Mouse (Mus musculus): ENCODE measurements around the gene Spry1.

The Spry1 gene

DNA sequence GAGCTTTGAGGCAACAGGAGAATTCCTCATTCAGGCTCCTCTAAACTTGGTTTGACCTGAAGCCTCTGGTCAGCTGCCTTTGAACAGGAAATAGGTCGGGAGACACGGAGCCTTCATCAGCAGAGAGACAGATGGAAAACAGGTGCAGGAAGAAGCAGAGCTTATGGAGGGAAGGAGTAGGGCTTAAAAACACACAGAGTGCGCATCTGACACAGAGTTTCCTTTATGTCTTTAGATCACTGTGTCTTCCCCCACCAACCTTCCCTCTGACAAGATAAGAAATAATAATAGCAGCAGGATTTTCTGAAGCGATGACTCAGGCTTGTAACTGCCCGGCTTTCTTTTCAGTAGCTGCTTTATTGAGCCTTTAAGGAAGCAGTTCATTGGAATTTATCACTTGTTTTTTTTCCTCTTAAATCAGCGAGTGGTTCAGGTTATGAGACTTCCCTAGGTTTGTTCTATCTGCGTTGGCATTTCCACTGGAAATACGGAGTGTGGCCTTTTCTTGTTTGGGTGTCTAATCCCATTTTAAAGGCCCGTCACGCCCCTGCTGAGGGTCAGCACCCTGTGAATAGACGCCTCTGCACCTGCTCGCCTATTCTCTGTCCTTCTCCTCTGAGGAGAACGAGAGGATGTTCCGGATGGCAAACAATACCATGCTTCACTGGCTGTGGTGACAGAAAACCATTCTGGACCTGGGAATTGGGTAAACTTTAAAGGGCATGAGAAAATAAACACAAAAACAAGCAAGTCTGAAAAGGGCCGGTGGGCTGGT lies 32.7 kb downstream of the Spry1 start:
- DNase-seq (ENCODE audit: low spot score in 2 of 2), result no peak

DNA sequence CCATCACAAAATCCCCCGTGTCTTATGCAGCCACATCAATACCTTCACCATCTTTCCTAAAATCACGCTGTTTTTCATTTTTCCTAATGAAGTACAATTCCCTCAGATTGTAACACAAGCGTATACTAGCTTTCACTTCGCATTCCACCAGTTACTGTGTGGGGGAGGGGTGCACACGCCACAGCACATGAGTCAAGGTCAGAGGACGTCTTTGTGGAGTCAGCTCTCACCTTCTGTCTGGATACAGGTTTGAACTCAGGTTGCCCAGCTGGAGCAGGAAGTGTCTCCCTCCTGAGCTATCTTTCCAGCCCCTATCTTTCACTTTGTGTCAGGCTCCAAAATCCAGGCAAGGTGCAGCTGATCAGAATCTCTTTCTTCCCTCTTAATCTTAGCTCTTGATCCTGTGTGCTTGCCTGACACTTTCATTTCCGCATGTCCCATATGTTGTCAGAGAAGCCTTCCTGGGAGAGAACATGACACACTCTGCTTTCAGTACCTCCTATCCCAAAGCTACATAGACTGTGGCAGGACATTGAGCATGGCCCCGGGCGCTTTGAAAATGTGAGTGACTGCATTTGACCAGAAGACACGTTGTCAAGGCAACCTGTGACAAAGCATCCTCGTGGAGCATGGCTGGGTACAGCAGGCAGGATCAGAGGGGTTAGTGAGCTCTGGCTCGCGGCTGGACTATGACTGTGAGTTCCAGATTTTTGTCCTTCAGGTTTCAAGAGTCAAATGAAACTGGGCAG lies 33.9 kb downstream of the Spry1 start:
- DNase-seq (ENCODE audit: low spot score in 2 of 2), result no peak

DNA sequence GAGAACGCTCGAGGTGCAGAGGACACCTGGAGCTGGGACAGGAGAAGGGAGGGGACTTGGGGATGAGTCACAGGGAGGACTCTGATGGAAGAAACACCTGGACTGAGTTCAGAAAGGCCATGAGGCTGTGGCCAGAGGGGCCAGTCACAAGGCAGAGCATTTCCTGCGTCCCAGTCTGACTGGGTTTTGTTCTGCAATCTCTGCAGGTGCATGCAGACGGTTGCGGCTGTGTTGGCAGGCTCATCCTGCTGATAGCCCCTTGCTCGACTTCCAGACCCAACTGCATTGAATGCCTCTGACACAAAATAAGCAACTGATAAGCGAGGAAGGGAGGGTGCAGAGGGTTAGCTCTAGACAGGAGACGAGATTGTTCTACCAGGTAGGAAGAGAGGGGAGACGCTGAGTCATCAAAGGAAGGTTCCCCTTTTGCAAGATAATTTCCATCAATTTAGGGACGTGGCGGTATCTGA lies 35.3 kb downstream of the Spry1 start:
- DNase-seq (ENCODE audit: low spot score in 2 of 2), result no peak

DNA sequence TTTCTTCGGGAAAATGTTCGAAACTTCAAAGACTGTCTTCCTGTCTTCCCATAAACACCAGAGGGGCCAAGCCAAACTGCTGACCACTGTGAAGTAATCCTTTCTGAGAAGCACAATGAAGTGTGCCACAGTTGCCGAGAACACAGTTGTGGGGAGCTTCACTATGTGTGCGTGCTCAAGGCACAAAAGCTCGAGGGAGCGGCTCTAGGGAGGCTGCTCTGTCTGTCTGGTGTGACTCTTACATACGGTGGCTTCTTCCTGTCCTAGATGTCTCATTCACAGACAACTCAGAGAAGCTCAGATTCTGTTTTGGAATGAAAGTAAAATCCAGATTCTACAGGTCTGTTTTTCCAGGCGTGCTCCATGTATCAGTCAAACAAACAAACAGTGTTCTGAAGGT lies 36.5 kb downstream of the Spry1 start:
- no peak for DNase-seq (ENCODE audit: low spot score in 2 of 2)

- DNase-seq (ENCODE audit: low spot score in 2 of 2), result no peak
Measured at GRCm38 (mm10) chr3:37686219-37686618, 46.5 kb downstream of the Spry1 start.

DNA sequence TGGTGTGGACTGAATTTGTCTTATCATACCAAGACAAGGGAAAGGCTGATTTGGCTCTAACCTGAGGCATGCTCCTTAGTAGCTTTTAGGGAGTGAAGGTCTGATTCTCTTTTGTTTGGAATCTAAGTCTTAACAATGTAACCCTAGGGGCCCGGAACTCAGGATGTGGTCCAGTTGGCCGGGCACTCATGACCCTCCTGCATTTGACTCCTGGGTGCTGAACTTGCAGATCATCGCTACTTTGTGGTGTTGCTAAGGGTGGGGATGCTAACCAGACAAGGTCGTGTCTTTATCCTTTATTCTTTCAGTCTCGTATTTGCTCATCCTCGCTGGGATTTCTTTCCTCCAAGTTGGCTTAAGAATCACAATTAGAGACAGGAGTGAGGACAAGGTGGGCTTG lies 47.0 kb downstream of the Spry1 start:
- no peak for DNase-seq (ENCODE audit: low spot score in 2 of 2)

DNA sequence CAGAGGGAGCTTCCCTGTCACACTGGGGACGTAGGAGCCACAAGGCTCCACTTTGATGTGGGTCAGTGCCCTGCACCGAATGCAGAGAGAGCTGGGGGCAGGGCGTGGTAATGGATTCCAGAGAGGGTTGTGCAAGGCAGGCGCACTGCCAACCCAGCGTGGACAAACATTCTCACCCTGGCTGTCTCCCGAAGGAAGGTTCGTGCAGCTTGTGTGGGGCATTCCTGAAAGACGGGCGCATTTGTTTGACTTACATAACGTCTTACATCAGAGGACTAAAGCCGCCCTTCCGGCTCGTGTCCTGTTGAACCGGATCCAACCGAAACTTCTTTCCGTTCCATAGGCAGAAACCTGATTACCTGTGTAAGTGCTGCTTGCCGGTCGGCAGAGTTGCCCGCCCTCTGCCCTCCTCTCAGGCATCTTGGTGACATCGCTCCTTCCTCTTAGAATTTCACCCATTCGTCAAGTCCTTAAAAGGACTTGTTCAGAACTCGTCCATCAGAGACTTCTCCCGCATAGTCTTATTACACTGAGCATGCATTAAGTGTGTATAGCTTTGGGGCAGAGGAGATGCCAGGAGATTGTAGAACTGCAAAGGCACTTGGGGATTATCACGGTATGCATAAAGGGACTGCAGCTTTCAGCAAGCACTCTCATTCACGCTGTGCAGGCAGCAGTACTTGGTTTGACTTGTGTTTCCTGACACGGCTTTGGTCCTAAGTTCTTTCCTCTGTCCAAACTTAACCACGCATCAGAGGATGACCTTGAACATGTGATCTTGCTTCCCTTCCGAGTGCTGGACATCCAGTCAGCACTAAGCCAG lies 47.6 kb downstream of the Spry1 start:
- peak in 1 of 2 experiments; percentile 13 for DNase-seq (ENCODE audit: low spot score in 2 of 2)

DNA sequence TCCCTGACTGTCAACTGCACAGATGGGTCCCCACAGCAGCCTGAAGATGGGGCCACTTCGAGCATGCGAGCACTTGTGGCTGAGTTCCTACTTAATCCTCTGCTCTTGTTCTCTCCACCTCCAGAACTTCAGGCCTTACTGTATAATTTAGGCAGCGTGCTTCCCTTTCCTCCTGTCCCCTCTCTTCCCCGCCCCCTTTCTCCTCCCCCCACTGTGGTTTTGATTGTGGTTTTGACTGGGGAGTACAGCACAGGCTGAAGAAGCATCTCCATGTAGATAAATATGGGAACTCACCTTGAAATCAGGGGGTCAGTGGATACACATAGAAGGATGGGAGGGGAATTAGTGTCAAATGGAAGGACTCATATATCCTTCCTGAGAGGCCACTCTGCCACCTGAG lies 53.2 kb downstream of the Spry1 start:
- no peak for DNase-seq (ENCODE audit: low spot score in 2 of 2)

DNA sequence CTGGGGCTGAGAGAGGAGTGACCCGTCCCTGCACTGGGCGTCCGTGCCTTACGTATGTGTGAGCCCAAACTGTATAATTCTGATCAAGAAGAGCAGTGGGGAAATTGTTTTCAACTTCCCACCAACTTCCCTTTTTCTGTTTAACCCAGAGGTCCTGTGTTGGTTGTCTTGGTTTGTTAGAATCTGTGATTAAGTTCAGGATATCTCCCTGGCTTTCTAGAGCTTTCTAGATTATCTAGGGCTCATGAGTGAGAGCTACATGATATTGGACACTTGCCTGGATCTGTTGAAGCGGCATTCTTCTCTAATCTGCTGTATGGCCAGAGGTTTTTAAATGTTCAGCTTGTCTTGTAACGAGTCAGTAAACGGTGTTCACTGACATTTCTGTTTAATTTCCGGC lies 53.8 kb downstream of the Spry1 start:
- no peak for DNase-seq (ENCODE audit: low spot score in 2 of 2)
